Mouse (Mus musculus) gonadal fat pad, adult 2 months (tissue): Measurements from ENCODE around the gene Cygb. TPM values are rescaled to one million over a fixed set of nuclear protein-coding genes. Genes with fewer than 3 reads are reported as not detected.
"Not testable (repeated sequence)": the region's sequence is repeated elsewhere in the genome, so short reads cannot be mapped to it uniquely, and the experiment has no call there.

ENCODE experiments used
- DNase-seq: peaks from one replicate; pipeline ENCODE4 v3.0.0-alpha.2; 2012; ENCODE audit warnings: low read depth
- polyA plus RNA-seq: library from polyadenylated mRNA; depleted of rRNA; stranded (reverse); fragments of >200 nt; gene quantifications from 2 replicates; pipeline ENCODE4 v1.2.3, GENCODE M21; 2012

Gene Cygb
- polyA plus RNA-seq, 1 experiment: 50.3 TPM

- not testable (repeated sequence) for DNase-seq
These were observed 17.5 kb downstream of the Cygb start for GRCm38 (mm10) chr11:116636607-116637006.

DNA sequence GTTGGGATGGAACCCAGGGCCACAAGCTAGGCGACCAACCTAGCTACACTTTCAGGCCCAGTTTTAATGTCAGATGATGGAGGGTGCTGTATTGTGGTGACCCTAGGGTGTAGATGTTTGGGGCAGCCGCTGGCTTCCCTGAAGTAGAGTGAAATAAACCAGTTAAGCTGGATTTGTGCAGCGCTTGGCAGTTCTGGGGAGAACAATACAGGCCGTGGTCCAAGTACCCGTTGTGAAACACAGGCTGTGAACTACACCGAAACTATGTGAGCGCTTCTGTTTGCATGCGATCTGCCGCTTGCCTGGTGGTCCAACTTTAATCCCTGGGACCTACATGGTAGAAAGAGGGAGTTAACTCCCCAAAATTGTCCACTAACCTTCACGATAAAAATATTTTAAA lies 21.2 kb downstream of the Cygb start:
- no peak for DNase-seq

GRCm38 (mm10) chr11:116630171-116630965 lies 23.7 kb downstream of the Cygb start:
- no peak for DNase-seq

GRCm38 (mm10) chr11:116629472-116629871 lies 24.6 kb downstream of the Cygb start:
- no peak for DNase-seq

GRCm38 (mm10) chr11:116628712-116629111 lies 25.4 kb downstream of the Cygb start:
- DNase-seq: no peak

- no peak for DNase-seq
These were observed 26.8 kb downstream of the Cygb start for GRCm38 (mm10) chr11:116627072-116628020.

- no peak for DNase-seq
These were observed 27.6 kb downstream of the Cygb start, which contains the start of gene Rhbdf2 for GRCm38 (mm10) chr11:116626299-116627071. Gene Rhbdf2 (minus strand): TSS chr11:116627019.

GRCm38 (mm10) chr11:116625081-116626000 lies 28.8 kb downstream of the Cygb start:
- DNase-seq: no peak

DNA sequence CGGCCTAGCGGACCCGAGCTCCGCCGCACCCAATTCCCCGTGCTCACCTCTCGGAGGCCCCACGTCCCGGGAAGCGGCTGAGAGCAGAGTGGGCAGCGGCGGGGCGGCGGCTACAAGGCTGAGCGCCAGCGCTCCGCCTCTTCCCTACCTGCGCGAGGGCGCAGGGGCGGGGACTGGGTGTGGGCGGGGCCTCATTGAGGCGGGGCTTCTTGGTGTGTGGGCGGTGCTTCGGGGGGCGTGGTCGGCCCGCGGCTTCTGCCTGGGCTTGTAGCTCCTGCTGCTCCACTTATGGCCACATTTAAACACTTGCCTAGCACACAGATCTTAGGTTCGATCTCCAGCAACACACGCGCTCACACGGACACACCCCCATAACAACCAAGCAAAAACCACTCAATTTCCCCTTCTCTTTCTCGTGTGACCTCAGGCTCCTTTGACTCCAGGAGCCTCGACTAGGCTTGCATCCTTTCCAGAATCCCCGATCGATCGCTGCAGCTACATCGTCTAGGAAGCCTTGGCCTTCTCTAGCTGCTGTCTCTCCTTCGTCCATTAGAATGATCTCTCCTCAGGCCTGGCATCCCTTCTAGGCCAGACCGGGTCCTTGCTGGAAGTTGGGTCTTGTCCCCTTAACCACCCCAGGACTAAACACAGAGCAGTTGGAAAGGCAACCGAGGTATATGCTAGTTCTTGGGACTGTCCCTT lies 29.8 kb downstream of the Cygb start:
- DNase-seq: no peak

GRCm38 (mm10) chr11:116623281-116624124 lies 30.6 kb downstream of the Cygb start:
- no peak for DNase-seq

DNA sequence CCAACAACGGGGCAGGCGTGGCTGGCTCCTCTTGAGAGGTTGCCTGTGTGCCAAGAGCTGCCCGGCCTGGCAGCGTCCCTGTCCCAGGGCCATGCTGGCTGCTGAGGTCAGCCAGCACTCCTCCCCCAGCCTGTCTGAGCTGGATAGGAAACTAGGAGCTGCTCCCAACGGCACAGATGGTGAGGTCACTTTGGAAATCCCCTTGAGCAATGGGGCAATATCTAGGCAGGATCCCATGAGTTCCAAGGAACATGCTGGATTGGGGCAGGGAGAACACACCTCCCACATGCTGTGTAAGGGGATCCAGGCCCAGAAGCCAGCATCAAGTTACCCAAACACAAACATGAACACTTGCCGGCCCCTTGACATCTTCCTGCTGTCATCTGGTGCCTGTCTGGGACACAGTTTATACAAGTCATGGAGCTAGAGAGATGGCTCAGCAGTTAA lies 32.8 kb downstream of the Cygb start:
- peak; percentile 93 for DNase-seq

- no peak for DNase-seq
These were observed 33.4 kb downstream of the Cygb start for GRCm38 (mm10) chr11:116620559-116621253.

DNA sequence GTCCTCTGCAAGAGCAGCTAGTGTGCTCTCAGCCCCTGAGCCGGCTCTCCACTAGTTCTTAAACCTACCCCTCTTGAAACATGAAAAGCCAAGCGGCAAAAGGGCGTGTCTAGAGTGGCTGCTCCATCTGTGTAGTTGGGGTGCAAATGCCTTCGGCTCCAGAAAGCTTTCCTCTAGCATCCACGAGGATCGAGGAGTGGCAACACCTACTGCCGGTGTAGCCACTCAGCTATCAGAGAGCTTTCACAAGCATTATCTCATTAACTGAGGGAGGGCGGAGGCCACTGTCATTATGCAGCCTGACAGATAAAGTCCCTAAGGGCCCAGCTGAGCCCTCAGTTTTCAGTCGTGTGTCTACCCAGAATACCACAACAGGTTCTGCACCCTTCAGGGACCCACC lies 34.0 kb downstream of the Cygb start:
- no peak for DNase-seq

GRCm38 (mm10) chr11:116619561-116619960 lies 34.6 kb downstream of the Cygb start:
- DNase-seq: no peak

DNA sequence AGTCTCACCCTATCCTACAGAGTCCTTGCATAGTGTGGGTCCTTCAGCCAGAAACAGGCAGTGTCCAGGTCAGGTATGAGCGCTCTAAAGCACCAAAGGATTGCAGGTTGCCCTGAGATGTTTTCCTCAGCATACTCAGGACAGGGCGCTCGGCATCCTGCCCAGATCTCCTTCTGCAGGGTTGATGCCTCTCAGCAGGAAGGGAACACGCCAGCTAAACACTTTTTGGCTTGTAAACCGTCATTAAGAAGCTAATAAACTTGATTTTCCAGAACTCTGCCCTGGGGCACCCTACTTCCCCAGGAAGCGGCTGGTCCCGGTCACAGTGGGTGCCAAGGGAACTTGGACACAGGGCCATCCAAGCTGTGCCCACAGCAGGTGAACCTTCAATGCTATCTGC lies 35.0 kb downstream of the Cygb start:
- no peak for DNase-seq

DNA sequence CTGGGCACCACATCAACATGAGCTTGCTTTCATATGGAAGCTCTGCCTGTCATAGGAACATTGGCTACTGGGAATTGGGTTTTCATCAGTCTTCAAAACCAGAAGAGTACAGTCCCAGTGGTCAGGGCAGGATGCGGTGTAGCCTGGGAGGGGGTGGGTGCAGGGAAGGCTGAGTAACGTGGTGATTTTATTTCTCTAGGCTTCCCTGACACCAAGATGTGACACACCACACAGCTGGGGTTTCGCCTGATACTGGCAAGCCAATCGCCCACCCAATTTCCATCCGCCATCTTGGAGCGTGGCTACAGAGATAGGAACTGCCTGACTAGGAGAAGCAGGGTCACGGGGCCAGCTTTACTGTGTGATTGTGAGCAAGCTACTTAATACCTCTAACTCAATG lies 35.4 kb downstream of the Cygb start:
- DNase-seq: no peak

DNA sequence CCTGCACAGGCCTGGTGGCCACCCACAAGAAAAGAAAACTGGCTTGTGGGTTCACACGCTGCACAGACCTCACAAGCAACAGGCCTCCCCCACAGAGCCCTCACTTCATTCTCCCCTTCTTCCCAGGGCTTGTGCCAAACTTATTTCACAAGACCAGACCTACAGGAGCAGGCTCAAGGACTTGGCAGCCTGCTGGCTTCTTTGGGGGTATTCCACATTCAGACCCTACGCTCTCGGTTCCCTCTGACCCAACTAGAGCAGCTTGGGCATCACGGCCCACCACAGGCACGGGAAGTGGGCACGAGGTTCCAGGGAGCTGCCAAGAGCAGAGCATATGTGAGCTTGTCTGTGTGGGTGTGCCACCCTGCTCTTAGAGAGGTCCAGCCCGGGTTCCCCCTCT lies 36.5 kb downstream of the Cygb start:
- no peak for DNase-seq

- DNase-seq: no peak
These were observed 37.5 kb downstream of the Cygb start for GRCm38 (mm10) chr11:116616438-116617118.
